Mouse (Mus musculus) kidney, adult 2 months (tissue): ENCODE measurements around the gene Pdzph1.

Experiments used
- CTCF ChIP-seq: fragments of 200-500 bp; conservative IDR thresholded peaks from 2 replicates; pipeline ENCODE4 v1.5.1; 2011; ENCODE audit warnings: low read depth, mild to moderate bottlenecking, control low read depth, low read length, moderate library complexity, mixed read lengths; ENCODE audit not compliant: insufficient read depth, insufficient read length
- POLR2A ChIP-seq: fragments of 200-500 bp; IDR thresholded peaks from one replicate; pipeline ENCODE4 v1.6.1; 2011; ENCODE audit warnings: low read depth, low read length, control low read depth

DNA sequence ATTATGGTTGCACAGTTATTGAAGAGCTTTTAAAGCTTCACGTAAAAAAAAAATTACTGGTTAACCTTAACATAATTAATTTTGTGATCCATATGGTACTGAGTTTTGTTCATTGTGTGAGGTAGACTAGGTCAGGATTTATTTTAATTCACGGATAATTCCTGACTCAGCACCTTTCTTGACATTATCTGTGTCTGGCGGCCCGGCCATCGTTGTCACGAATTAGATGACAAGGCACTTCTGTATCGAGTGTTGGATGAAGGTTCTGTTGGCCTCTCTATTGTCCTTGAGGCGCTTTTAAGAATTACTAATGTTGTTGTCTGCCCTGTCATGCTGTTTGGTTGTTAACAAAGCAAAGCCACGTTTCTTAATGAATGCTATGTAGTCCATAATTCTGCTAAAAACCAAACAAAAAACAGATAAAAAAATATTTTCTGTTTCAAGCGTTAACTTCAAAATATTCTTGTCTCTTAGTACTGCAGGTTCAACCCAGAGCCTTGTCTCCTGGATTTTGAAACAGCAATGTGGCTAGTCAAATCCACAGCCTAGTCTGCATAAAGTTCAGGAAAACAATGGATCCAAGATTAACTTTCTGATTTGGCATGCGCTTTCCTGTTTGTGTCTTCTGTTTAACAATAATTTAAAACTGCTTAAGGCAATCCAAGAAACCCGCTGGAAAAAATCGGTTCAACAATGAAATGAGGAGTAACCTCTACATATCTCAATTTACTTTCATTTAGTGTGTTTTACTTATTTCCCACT, 20.6 kb upstream of the Pdzph1 start:
- no peak for TF ChIP-seq CTCF
- no peak for TF ChIP-seq POLR2A
